Mouse (Mus musculus) gastrocnemius, postnatal 4 days (tissue): ENCODE measurements at regions not wholly inside any gene's neighbourhood (a gene's known extent, or its start where the extent isn't known, plus 50 kb on each side); places are given as distances from the start of the nearest gene placed in this dataset.

Experiments used
- DNase-seq, 2 experiments: peaks; one replicate each; pipeline ENCODE4 v3.0.0; 2021 to 2022; ENCODE audit warnings: low spot score in 2 of 2, mixed read lengths in 2 of 2

DNA sequence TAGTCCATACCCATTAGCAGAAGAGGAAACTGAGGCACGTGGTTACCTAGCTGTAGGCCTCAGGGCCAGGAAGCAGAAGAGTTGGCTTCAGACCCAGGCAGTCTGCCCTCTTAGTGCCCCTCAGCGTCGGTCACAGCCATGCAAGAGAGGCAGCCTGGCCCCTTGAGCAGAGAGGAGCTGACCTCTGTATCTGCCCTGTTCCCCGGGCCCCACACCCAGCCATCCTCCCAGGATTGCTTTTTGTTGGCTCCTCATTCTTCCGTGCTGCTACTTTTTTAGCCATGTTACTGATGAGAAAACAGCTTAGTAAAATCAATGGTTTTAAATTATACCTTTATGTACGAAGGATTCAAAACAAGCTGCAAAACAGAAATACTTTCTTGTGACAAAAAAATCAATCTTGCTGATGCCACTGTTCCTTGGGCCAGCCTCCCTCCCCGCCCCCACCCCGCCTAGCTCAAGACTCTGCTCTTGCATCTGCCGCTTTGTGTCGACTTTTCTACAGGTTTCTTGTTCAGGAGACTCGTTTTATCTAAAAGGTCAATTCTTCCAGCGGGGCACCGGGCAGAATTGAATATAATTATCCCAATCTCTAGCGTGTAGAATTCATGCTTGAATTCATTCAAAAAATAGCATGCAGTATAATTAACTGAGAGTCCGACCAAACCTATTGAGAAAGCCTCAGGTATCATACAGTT, 70.8 kb downstream of the Sall1 start:
- no peak for DNase-seq

DNA sequence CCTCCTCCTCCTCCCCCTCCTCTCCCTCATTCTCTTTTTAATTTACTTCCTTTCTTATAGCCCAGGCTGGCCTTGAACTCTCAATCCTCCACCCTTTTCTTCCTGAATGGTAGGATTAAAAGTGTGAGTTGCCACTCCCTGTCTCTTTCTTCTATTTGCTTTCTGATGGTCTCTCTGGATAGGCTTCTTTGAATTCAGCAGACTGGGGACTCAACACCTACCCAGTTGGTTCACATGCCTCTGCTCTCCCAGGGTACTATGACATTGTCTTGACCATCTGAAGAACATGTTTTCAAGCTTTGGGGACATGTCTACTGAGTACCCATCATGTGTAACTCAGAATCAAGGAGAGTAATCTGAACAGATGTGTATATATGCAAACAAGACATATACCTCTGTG, 85.1 kb downstream of the Sall1 start:
- no peak for DNase-seq

DNA sequence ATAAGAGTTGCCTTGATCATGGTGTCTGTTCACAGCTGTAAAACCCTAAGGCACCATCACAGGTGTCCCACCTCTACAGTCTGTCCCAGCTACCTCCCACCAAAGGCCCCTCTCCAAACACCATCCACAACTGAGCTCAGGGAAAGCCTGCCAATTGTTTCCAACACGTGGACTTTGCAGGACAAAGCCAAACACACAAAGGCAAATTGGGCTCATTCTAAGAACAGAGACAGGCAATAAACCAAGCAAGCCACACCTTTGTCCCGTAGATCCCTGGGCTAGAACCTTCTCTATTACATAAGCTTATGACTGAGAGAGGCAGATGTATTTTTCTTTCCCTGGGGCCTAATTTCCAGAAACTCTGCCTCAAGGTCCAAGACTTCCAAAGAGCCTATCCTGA, 90.8 kb downstream of the Sall1 start:
- no peak for DNase-seq

DNA sequence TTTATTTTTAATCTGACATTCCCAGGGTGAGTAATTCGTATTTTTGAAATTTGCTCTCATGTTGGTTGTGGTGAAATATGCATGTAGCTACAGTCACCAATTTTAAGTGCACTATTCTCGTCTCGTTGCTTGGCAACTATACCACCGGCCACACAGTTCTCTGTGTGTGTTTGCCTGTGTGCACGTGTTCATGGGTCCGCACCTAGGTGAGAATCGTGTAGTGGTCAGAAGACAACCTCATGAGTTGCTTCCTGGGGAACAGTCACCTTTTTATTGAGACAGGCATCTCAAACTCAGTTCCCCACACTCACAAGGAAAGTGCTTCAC, 92.2 kb downstream of the Sall1 start:
- DNase-seq = no peak

DNA sequence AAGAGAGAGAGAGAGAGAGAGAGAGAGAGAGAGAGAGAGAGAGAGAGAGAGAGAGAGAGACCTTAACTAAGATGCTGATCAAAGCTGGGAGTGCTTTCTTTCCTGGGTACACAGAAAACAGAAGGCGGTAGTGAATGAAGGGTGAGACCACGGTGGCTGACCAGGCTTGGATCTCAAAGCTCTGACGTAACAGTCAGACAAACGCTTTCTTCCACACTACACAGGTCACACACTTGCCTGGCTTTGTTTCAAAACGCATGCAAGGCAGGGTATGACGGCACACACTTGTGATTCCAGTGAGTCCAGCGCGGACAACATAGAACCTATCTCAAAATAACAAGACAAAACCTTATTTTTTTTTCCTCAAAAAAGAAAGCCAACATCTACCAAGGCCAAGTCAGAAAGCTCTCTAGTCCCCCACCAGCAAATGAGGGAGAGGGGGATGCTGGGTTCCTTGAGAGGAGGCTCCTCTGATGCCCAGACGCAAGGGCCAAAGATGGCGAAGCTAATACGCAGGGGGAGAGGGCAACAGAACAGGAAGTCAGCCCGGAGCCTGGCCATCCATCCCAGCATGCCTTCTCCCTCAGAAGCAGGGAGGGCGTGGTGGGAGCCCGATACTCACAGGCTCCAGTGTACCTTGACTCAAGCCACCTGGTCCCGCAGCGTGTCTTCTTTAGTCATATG, 92.7 kb downstream of the Sall1 start:
- no peak for DNase-seq

DNA sequence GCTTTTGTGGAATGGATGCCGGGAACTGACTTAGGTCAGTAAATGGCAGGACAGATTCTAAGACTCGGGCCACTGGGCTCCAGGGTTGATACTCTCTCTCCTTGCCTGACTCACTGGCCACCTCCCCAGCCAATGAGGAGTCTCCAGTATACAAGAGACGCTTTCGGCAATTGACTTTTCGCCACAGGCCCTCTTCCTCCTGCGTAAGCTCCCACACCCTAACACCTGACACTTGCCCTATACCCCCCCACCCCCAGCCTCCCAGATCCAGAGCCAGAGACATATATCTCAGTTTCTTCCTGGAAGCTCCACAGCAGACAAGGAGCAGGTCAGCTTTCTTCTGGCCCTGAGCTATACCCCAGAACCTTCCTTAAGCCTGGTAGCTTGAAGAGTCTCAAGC, 94.0 kb downstream of the Sall1 start:
- no peak for DNase-seq

DNA sequence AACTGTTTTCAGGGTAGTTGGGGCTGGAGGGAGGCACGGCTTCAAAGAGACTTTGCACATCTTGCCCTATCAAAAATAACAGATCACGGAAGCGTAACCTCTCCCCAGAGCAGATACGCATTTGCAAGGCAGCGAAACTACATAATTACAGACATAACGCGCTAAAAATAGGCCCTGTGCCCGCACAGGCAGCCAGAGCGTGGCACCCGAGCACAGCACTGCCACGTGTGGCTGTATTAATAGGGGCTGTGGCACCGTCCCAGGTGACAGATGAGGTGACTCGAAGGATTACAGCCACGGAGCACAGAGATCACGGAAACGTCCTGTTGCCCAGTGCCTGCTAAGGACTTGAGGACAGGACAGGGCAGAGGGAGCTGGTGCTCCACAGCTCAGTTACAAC, 95.0 kb downstream of the Sall1 start:
- DNase-seq = no peak

DNA sequence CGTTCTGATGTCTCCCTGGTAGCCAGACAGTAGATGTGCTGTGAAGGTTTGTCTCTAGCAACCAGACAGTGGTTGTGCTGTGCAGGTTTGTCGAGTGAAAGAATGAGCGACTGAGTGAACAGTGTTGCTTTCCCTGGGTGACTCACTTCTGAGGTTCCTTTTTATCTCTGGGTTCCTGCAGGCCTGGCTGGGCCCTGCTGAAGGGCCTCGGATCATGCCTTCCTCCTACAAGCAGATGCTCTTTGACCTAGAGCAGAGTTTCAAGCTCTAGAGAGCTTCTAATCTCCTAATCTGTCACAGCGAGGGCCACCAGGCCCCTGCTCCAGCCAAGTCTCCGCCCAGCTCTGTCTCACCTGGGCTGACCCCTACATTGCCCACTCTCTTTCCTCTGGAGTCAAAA, 95.6 kb downstream of the Sall1 start:
- no peak for DNase-seq

DNA sequence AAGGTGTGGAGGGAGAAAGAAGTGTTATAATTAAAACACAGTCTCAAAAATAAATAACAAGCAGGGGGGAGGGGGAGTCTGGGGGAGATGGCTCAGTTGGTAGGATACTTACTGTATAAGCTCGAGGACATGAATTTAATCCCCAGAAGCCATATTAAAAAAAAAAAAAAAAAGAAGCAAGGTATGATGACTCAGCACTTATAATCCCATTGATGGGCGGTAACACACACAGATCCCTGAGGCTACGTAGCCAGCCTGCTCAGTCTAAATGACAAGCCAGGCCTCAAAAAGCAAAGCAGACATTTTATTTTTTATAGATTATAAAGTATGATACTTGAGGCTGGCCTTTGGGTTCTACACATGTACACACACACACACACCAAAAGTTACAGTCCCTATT, 96.6 kb downstream of the Sall1 start:
- DNase-seq = no peak

DNA sequence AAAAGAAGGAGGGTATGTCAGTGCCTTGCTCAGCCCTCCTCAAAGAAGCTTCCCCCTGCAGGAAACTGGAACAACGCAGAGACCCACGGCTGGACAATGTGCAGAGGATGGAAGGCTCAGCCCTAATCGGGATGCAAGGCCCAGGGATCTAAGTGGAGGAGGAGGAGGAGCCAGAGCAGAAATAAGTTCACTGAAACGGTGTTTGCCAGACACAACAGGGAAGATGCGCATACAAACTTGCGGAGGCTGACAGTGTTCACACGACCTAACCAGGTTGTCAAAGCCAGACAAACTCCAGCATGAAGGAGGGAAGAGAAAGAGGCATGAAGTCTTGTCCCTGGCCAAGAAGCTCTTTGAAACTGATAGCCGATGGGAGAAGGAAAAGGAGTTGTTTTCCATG, 98.3 kb downstream of the Sall1 start:
- no peak for DNase-seq

DNA sequence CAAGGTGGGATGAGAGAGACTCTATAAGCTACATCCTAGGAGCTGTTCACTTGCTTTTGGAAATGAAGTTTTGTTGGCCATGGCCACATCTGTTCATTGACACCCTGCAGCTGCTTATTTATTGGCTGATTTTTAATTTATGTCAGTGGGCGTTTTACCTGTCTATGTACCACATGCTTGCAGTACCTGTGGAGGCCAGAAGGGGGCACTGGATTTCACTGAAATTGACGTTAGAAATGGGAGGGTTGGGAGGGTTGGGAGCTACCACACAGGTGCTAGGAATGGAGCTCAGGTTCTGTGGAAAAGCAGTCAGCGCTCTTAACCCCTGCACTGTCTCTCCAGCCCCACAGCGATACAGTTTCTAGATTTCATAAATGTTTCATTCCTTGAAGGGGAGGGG, 99.9 kb downstream of the Sall1 start:
- DNase-seq = no peak

DNA sequence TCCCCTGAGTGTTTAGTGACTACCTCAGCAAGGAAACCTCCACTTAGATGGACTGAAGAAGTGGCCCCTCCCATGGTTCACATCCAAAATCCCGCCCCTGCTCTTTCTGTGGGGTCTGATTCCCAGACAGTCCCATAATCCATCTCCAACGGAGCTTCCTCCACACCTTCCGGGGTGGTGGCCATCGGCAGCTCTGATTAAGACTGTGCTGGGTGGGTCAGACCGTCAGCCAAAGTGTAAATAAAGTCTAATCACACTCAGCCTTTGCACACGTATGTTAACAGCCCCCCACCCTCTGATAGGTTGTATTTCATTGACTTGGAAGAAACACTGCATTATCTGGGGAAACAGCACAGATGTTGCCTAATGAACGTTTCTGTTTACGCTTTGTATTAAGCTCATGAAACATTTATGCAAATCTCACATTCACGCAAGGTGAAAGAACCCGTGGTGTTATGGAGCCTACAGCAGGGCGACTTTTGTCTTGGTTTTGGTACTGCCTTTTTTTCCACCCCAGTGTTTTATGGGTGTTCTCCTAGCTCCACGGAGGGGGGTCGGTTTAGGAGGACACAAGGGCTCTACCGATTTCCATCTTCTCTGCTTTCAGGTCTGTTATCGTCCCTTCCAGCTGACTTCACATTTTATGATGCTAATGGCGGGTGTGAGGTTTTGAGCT, 104.8 kb downstream of the Sall1 start:
- DNase-seq = no peak

DNA sequence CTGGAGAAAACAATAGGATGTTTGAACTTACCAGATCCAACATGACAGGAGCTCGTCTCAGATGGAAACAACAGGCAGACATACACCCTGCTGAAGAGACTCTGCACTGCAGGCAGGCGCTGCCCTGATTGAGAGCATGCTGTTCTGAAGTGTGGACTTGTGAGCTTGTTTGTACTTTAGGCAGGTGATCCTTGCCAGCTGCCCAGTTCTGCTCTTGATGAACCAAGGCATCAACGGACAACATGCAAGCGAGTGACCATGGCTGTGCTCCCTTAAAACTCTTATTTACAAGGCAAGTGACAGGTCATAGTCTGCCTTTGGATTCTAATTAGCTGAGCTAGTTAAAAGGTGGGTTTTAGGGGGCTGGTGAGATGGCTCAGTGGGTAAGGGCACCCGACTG, 109.3 kb downstream of the Sall1 start:
- no peak for DNase-seq

DNA sequence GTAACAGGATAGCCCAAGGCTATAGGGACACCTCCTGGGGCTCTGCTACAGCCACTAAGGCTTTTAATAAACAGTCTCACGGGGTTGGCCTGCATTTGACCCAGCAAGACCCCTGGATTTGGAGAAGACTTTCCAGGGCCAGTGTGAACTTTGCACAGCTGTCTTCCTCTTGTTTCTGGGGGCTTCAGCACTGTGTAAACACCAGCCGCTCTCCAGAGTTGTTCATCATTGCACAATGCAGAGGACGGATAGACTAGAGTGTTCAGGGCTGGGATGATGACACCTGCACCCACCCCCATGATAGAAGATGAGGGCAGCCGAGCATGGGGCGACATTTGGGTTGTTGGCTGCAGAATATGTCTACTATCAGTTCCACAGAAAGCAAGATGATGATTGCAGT, 112.9 kb downstream of the Sall1 start:
- no peak for DNase-seq

DNA sequence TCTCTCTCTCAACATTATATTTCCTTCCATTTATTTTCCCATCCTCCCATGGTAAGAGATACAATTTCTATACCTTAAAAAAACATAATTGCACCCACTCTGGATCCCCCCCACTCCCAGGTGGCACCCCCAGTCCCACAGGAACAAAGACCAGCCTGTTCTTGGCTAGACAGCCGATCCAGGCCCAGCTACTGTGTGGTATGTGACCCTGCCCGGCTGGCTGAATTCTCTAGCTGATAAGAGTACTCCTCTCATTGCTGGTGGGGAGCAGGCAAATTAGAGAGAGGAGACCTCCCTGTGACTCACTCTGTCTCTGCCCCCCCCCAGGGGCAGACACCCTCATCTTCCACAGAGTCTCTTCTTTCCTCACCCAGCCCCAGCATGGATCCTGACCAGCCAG, 113.6 kb downstream of the Sall1 start:
- DNase-seq = no peak

DNA sequence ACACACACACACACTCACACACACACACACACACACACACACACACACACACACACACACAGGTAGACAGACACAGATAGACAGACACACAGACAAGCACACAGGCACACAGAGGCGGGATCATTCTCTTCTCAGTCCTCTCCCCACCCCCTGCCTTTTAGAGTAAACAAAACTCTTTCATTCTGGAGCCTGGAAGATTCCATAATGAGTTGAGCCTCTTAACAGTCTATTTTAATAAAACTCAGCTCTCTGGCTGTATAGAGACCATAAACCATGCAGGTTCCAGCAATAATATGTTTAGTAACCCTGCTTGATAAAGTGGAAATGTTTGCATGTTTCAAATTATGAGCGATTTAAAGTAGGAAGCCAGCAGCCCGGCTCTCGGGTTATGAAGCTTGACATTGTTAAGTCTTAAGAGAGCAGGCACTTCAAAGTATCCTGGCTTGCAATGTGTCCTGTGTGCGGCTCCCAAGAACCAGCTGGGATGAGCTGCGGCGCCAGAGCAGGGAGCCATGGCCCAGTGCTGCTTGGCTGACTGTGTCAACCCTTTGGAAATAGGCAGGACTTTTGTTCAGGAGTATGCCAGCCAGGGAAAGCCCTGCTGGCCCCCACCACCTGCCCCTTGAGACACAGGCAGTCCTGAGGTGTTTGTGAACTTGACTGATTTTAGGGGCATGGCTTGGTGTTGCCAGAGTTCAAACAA, 115.1 kb downstream of the Sall1 start:
- no peak for DNase-seq

DNA sequence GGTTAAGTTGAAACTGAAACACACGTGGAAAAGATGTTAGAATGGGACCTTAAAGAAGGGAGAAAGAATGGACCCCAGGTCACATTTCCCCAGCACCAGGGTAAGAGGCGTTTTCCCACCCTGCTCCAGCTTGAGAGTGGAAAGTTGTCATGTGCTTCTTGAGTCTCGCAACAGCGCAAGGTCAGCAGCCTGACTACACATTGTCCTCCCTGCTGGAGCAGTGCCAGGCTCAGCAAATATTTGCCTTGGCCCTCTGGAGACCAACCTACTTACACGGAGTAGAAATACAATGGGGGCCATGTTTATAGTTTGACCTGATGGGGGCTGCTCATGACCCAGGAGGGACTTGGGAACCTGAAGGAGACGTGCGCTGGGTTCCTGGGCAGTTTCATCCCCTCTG, 121.1 kb downstream of the Sall1 start:
- DNase-seq = no peak

DNA sequence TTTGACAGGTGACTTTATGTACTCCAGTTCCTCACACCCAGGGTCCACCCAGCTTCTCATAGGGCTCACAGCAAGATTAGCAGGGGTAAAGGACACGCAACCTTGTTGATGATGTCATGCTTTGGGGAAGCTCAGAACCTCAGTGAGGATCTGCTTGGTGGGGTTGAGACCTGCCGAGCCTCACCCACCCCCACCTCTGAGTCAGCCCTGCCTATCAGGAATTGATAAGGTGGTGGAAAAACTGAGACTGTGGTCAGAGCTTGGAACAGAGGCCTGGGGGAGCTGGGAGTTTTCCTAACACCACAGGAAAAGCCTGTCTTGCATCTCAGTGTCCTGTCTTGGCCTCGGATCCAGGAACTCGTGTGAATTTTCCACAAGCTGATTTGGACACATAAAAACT, 122.0 kb downstream of the Sall1 start:
- no peak for DNase-seq

DNA sequence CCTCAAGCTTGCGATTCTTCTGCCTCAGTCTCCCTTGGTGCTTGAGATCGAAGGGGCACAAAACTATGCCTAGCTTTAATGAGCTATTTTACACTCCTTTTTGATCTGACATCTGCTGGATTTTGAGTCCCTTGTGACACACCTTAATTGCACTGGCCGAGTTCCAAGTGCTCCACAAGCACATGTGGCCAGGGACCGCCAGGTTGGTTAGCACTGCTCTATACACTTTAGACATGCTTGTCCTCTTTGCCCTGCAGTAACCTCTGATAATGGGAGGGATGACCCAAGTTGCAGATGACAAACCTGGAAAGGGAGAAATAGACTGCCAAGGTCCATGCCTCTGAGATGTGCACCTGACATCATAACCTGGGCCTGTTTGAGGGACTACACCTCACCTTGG, 124.7 kb downstream of the Sall1 start:
- no peak for DNase-seq

DNA sequence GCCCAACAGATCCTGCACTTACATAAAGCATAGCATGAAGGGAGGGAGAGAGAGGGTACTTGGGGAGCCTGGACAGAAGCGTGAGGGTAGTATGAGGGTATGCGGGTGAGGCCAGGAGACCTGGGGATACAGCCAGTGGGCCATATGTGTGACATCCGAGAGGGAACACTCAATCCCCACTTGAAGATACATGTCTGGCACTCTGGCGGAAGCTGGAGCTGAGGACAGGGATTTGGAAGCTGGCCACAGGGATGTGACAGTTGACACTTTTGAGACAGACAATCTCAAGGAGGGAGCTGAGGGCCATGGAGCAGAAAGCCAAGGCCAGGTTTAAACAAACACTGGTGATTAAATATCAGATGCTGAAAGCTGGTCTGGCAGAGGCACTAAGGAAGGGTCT, 127.9 kb downstream of the Sall1 start:
- DNase-seq = no peak

DNA sequence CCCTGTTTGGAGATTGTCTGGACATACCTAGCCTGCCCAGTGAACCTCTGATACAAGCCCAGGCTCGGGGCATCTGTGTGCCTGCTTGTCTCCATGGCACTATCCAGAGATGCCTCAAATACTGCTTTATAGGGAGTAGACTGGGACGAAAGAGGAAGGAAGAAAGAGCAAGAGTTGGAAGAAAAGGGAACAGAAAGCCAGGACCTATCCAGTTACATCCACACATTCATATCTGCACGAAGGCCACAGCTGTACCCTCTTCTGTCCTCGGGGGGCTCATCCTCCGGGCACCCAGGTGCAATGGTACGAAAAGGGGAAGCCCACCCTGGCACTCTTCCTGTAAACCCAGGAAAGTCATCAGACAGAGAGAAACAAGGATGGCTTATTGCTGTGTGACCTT, 129.3 kb downstream of the Sall1 start:
- DNase-seq = no peak

DNA sequence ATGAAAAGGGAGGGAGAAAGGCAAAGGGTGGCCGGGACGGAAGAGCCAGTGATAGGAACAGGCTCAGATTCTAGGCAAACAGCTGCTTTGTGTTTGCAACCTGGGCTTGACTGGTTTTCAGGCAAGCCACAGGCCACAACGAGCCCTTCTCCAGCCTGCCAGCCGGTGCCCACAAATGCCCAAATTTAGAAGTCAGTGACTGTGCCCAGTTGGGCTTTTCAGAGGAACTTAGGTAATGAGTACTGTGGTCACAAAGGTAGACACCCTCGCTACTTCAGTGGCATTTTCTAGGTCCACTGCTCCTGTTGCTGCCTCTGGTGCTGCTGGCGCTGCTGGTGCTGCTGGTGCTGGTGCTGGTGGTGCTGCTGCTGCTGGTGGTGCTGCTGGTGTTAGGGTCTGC, 129.8 kb downstream of the Sall1 start:
- no peak for DNase-seq
